ENCODE assay signal across 8 mouse cellular contexts in the genomic region with DNA sequence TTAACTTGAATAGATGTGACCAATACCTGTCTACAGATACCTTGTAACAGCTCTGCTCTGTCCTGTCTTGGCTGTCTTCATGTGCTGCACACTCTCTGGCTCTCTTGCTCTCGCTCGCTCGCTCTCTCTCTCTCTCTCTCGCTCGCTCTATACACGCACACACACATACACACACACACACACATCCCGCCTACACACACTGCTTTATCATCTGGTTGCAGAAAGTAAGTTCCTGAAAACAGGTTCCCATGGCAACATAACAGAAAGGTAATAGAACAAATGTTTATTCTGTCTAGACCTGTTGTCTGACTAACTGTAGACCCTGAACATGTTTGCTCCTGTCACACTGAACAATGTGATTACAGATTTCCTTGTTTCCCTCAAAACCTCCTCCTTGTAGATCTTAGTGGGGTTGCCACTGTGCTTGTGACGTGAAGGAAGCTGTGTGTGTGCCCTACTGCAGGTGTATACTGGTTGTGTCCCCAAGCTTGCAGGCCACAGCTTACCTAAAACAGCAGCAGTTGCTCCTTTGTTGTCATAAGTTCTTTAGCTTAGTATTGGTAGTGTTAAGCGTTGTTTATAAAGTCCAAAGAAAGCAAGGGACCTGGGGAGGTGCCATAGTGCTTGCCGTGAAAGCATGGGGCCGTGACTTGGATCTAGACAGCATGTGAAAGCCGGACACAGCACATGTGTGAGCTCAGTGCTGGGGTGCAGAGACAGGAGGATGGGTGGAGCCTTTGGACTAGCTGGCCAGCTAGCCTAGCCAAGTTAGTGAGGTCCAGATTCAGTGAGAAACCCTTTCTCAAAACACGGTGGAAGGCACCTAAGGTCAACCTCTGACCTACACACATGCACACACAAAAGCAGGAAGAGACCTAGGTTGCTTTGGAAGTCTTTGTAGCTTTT. TPM values are rescaled to one million over a fixed set of nuclear protein-coding genes. Genes with fewer than 3 reads are reported as not detected.
DNase-seq lines count a peak whose midpoint lies in the region; ATAC-seq and TF ChIP-seq lines count a peak whose summit lies in the region.

No protein-coding gene starts in this region.

- peak; percentile 23 for DNase-seq in gastrocnemius, postnatal 14 days
- no peak for DNase-seq in gastrocnemius, postnatal 4 days (ENCODE audit: low spot score in 2 of 2)
- no peak for DNase-seq in midbrain, embryonic 10.5 days (ENCODE audit: low spot score)
- peak; percentile 41 for DNase-seq in c-Kit-positive CD71-positive TER-119-positive erythroid progenitor cells, embryonic 14.5 days (ENCODE audit: low spot score)
- no peak for DNase-seq in frontal cortex, postnatal 25 days (ENCODE audit: low spot score in 2 of 2)

- H3K9ac ChIP-seq in midbrain, embryonic 13.5 days (replicated peaks): peak overlapping the region; percentile 10; the same call in 1 of the 2 replicates

- H3K4me3 ChIP-seq in midbrain, embryonic 13.5 days (replicated peaks): no peak overlapping the region
- no peak overlapping the region for H3K4me3 ChIP-seq in midbrain, embryonic 10.5 days
- H3K4me3 ChIP-seq in olfactory bulb, adult 2 months (ENCODE audit: insufficient read depth, low read depth, low read length): no peak overlapping the region

- H3K27ac ChIP-seq in midbrain, embryonic 13.5 days: 0 out of 2 replicates have a peak overlapping the region, but pooled peaks have one; percentile 1
- H3K27ac ChIP-seq in midbrain, embryonic 10.5 days (replicated peaks): no peak overlapping the region
- H3K27ac ChIP-seq in olfactory bulb, adult 2 months (ENCODE audit: insufficient read depth, low read depth, low read length): peak overlapping the region; percentile 71

- no peak for ATAC-seq in midbrain, embryonic 13.5 days
- peak; percentile 72 for ATAC-seq in inflammation-experienced regulatory T-cells, adult 6 months

- 82% methylated on average over 13 of the region's 13 CpGs for WGBS in midbrain, embryonic 13.5 days
- WGBS in midbrain, embryonic 10.5 days: 86% methylated on average over 13 of the region's 13 CpGs
- 41% methylated on average over 13 of the region's 13 CpGs for whole genome bisulfite sequencing in olfactory bulb, adult 2 months

- TF ChIP-seq CTCF in olfactory bulb, adult 2 months (IDR thresholded peaks at IDR 0.05; ENCODE audit: insufficient read depth, low read depth, low read length): no peak

- no peaks in the 10 kb centered on the region for H3K27me3 ChIP-seq in midbrain, embryonic 13.5 days
- H3K27me3 ChIP-seq in midbrain, embryonic 10.5 days (ENCODE audit: low read depth, poor library complexity, severe bottlenecking): no peaks in the 10 kb centered on the region

- no peaks in the 10 kb centered on the region for H3K9me3 ChIP-seq in midbrain, embryonic 13.5 days
- no peaks in the 10 kb centered on the region for H3K9me3 ChIP-seq in midbrain, embryonic 10.5 days (replicated peaks)

- TF ChIP-seq POLR2A in olfactory bulb, adult 2 months (IDR thresholded peaks at IDR 0.05; ENCODE audit: insufficient read depth, low read depth, low read length): no peak

- no peaks in the 10 kb centered on the region for H3K36me3 ChIP-seq in midbrain, embryonic 13.5 days
- no peaks in the 10 kb centered on the region for H3K36me3 ChIP-seq in midbrain, embryonic 10.5 days

- peaks cover 41% of the 10 kb centered on the region for H3K4me1 ChIP-seq in midbrain, embryonic 13.5 days (replicated peaks)
- peaks cover 44% of the 10 kb centered on the region for H3K4me1 ChIP-seq in midbrain, embryonic 10.5 days
- H3K4me1 ChIP-seq in olfactory bulb, adult 2 months (ENCODE audit: control insufficient read depth, insufficient read depth, low read length): peaks cover 18% of the 10 kb centered on the region

- H3K4me2 ChIP-seq in midbrain, embryonic 13.5 days (replicated peaks): no peak overlapping the region

- intact Hi-C loops in gastrocnemius, postnatal 14 days (cut with DNase I; ENCODE audit: low total_unique reads): loop anchor here (10.0 kb wide), 1 partner anchor 57 kb away; no protein-coding TSS in a partner anchor

RNA-seq across cellular contexts. Expression of a gene that starts 6.4 kb away (rescaled TPM):
- total RNA-seq in gastrocnemius, postnatal 14 days (2021): 10 to 100 TPM; 60.8 to 63.8 TPM
- total RNA-seq in gastrocnemius, postnatal 4 days (2021): 10 to 100 TPM; 54.8 to 61.0 TPM
- polyA plus RNA-seq in midbrain, embryonic 13.5 days (2015; fragmentation: Nextera tagmentation; extraction: Ambion mirVana): 23.3 and 27.0 TPM in 2 replicates
- polyA plus RNA-seq in midbrain, embryonic 10.5 days (2016; fragmentation: Nextera tagmentation; extraction: Ambion mirVana): 36.1 and 40.7 TPM in 2 replicates
- polyA plus RNA-seq in inflammation-experienced regulatory T-cells, adult 6 months (2017; shearing (Covaris generic)): 10 to 100 TPM; 17.7 to 24.5 (median 24.2) TPM
- polyA plus RNA-seq in olfactory bulb, adult 2 months (2012; ENCODE audit: insufficient read depth, insufficient read length, low replicate concordance, missing spikeins): not detected in 2 replicates

RNA-seq across cellular contexts. Expression of a gene that starts 7.5 kb away (rescaled TPM):
- under 1 TPM; 0.33 to 0.64 TPM for total RNA-seq in gastrocnemius, postnatal 14 days (2021)
- total RNA-seq in gastrocnemius, postnatal 4 days (2021): 1 to 10 TPM; 2.0 to 2.3 TPM
- 1.0 and 1.3 TPM in 2 replicates for polyA plus RNA-seq in midbrain, embryonic 13.5 days (2015; fragmentation: Nextera tagmentation; extraction: Ambion mirVana)
- 0.46 and 0.56 TPM in 2 replicates for polyA plus RNA-seq in midbrain, embryonic 10.5 days (2016; fragmentation: Nextera tagmentation; extraction: Ambion mirVana)
- under 1 TPM; 0.21 to 0.88 (median 0.87) TPM for polyA plus RNA-seq in inflammation-experienced regulatory T-cells, adult 6 months (2017; shearing (Covaris generic))
- not detected in 2 replicates for polyA plus RNA-seq in olfactory bulb, adult 2 months (2012; ENCODE audit: insufficient read depth, insufficient read length, low replicate concordance, missing spikeins)

RNA-seq across cellular contexts. Expression of a gene that starts 28.3 kb away (rescaled TPM):
- under 1 TPM in 1 of 2 experiments, not detected in 1; 0.53 TPM for total RNA-seq in gastrocnemius, postnatal 14 days (2021)
- total RNA-seq in gastrocnemius, postnatal 4 days (2021): 1 to 10 TPM in 1 of 2 experiments, under 1 TPM in 1; 0.81 to 1.4 TPM
- polyA plus RNA-seq in midbrain, embryonic 13.5 days (2015; fragmentation: Nextera tagmentation; extraction: Ambion mirVana): 1.8 and 2.3 TPM in 2 replicates
- 3.3 and 3.4 TPM in 2 replicates for polyA plus RNA-seq in midbrain, embryonic 10.5 days (2016; fragmentation: Nextera tagmentation; extraction: Ambion mirVana)
- polyA plus RNA-seq in inflammation-experienced regulatory T-cells, adult 6 months (2017; shearing (Covaris generic)): 10 to 100 TPM in 2 of 3 experiments, 1 to 10 TPM in 1; 6.0 to 13.5 (median 11.2) TPM
- polyA plus RNA-seq in olfactory bulb, adult 2 months (2012; ENCODE audit: insufficient read depth, insufficient read length, low replicate concordance, missing spikeins): not detected in 2 replicates

Comparison
In these comparisons a context has a peak if more than half of its experiments do, and no peak if none do; other contexts are left out.
1. DNase-seq: peak in gastrocnemius, postnatal 14 days (single experiment) and c-Kit-positive CD71-positive TER-119-positive erythroid progenitor cells, embryonic 14.5 days (single experiment); none in gastrocnemius, postnatal 4 days (0 of 2), midbrain, embryonic 10.5 days (single experiment) and frontal cortex, postnatal 25 days (0 of 2).